Mouse (Mus musculus) ES-Bruce4 (cell line): ENCODE measurements at regions not wholly inside any gene's neighbourhood (a gene's known extent, or its start where the extent isn't known, plus 50 kb on each side); places are given as distances from the start of the nearest gene placed in this dataset.

ENCODE experiments used
- CTCF ChIP-seq: IDR thresholded peaks from one replicate; pipeline ENCODE4 v1.8.1; 2011; ENCODE audit warnings: low read depth, low read length
- POLR2A ChIP-seq: IDR thresholded peaks from one replicate; pipeline ENCODE4 v1.8.1; 2011; ENCODE audit warnings: low read length; ENCODE audit not compliant: insufficient read depth

DNA sequence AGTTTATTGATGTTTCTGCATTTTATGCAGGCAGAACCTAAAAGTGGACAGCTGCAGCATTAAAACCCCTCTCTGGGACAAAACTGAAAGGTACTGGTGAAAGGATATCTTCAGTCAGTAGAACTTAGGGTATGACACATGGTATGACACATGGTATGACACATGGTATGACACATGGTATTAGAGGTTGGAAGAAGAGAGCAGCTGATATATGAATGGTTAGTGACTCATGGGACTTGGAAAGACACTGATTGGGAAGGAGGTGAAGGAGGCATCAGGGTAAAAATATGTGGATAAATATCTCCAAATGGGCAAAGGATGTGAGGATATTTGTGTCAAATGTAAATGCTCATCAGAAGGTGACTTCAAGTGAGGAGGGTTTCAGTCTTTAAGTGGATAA lies 97.0 kb downstream of the Speer3 start:
- TF ChIP-seq POLR2A = no peak
- TF ChIP-seq CTCF = no peak
